In the genomic region with DNA sequence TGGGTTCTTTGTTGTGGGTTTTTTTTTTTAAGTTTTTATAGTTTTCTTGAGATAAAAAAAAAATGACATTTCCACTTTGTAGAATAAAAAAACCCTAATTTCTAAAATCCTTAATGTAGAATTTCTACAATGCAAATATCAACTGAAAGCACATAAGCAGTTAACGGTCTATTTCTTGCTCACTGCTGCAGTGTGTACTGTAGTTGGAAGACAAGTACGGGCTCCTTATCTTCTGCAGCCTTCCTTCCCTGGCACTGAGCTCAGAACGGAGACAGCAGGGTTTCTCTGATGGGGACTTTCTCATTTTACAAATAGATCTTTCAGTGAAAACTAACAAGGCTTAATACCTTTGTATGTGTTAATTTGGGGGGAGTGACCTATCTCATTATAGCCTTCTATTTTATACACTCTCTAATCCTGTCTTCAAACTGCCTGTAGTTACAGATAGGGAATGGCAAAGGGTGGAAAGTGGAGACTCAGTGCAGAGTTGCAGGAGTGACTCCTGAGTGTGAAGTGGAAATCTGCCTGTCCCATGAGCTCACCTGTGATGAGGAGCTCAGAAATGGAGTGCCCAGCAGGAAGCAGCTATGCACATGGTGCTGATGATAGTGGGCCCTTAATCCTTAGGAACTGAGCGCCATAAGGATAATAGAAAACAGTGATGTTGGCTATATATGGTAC, we compare ENCODE assay signal across 16 mouse cellular contexts. TPM values are rescaled to one million over a fixed set of nuclear protein-coding genes. Genes with fewer than 3 reads are reported as not detected.
DNase-seq lines count a peak whose midpoint lies in the region; ATAC-seq and TF ChIP-seq lines count a peak whose summit lies in the region.
"Had no signal": no experiment of that assay in that cellular context is flagged by ENCODE, and none has a peak within 500 bp of the region (broad histone marks: within the 10 kb centered on the region; RNA-seq: fewer than 3 reads in every experiment).

No protein-coding gene starts in this region.

- peaks cover 23% of the 10 kb centered on the region for H3K36me3 ChIP-seq in megakaryocyte, embryonic 14.5 days (replicated peaks; ENCODE audit: low read length)
- H3K36me3 ChIP-seq in liver, embryonic 14.5 days (replicated peaks; ENCODE audit: control insufficient read depth, insufficient read depth, low read depth): no peaks in the 10 kb centered on the region

- H3K4me2 ChIP-seq in liver, embryonic 14.5 days (ENCODE audit: low read depth): no peak overlapping the region
- H3K4me2 ChIP-seq: embryonic facial prominence, embryonic 12.5 days; forebrain, embryonic 15.5 days; heart, embryonic 12.5 days; hindbrain, embryonic 15.5 days had no signal

- 35% methylated on average over 4 of the region's 4 CpGs for whole genome bisulfite sequencing in liver, embryonic 14.5 days (ENCODE audit: insufficient replicate concordance)

- TF ChIP-seq CTCF in liver, embryonic 14.5 days (IDR thresholded peaks at IDR 0.05; ENCODE audit: low read depth): no peak

- H3K27ac ChIP-seq in liver, embryonic 14.5 days: no peak overlapping the region
- H3K27ac ChIP-seq: embryonic facial prominence, embryonic 12.5 days; forebrain, embryonic 15.5 days; hindbrain, embryonic 15.5 days had no signal

- no peak for DNase-seq in liver, embryonic 14.5 days (ENCODE audit: low read depth in 3 of 3, low spot score in 3 of 3)
- no peak for DNase-seq in urinary bladder, adult 18-20 months (ENCODE audit: low spot score in 2 of 2)
- DNase-seq in MN1 (ENCODE audit: low spot score): no peak
- DNase-seq in heart, postnatal 36 days: no peak
- DNase-seq: adrenal gland, adult 8-10 months; adrenal gland, postnatal 36 days; cerebellum, adult 2 months; cerebellum, postnatal 10 days; gastrocnemius, postnatal 10 days had no signal

- peaks cover 2% of the 10 kb centered on the region; the same call in 1 of the 2 replicates for H3K9me3 ChIP-seq in megakaryocyte, embryonic 14.5 days
- H3K9me3 ChIP-seq in liver, embryonic 14.5 days (ENCODE audit: control insufficient read depth, low read length): no peaks in the 10 kb centered on the region
- H3K9me3 ChIP-seq: embryonic facial prominence, embryonic 12.5 days; forebrain, embryonic 15.5 days; hindbrain, embryonic 15.5 days had no signal

- intact Hi-C loops in heart, postnatal 36 days (cut with DNase I): no loop called here

- H3K4me3 ChIP-seq in megakaryocyte, embryonic 14.5 days (replicated peaks): peak overlapping the region; percentile 86
- H3K4me3 ChIP-seq in liver, embryonic 14.5 days (ENCODE audit: insufficient read depth in 1 of 2, low read depth in 2 of 2, low read length in 2 of 2): no peak overlapping the region
- H3K4me3 ChIP-seq: embryonic facial prominence, embryonic 12.5 days; forebrain, embryonic 15.5 days; heart, embryonic 12.5 days; hindbrain, embryonic 15.5 days had no signal

- TF ChIP-seq EP300 in liver, embryonic 14.5 days (IDR thresholded peaks at IDR 0.05; ENCODE audit: low read depth): peak; percentile 36; the same call in 1 of the 2 replicates

- ATAC-seq in megakaryocyte, adult 5-6 weeks (ENCODE audit: poor library complexity, severe bottlenecking): no peak
- ATAC-seq in liver, embryonic 14.5 days (ENCODE audit: insufficient read depth): peak; percentile 50; the same call in 1 of the 2 replicates
- peak; percentile 81 for ATAC-seq in megakaryocyte progenitor cell, adult 5-6 weeks (replicated peaks; ENCODE audit: poor library complexity)
- ATAC-seq: forebrain, embryonic 15.5 days had no signal

- H3K27me3 ChIP-seq in megakaryocyte, embryonic 14.5 days (replicated peaks): no peaks in the 10 kb centered on the region
- no peaks in the 10 kb centered on the region for H3K27me3 ChIP-seq in liver, embryonic 14.5 days (ENCODE audit: control insufficient read depth, insufficient read depth, low read length)
- H3K27me3 ChIP-seq: embryonic facial prominence, embryonic 12.5 days; forebrain, embryonic 15.5 days; heart, embryonic 12.5 days; hindbrain, embryonic 15.5 days had no signal

- peaks cover 50% of the 10 kb centered on the region for H3K4me1 ChIP-seq in megakaryocyte, embryonic 14.5 days
- H3K4me1 ChIP-seq in liver, embryonic 14.5 days (replicated peaks; ENCODE audit: control insufficient read depth in 2 of 2, insufficient read depth in 2 of 2, low read length in 1 of 2): peaks cover 0 to 2% of the 10 kb centered on the region in 2 experiments; a peak in 2 of 4 replicates
- H3K4me1 ChIP-seq: forebrain, embryonic 15.5 days; hindbrain, embryonic 15.5 days had no signal

- no peak overlapping the region for H3K9ac ChIP-seq in liver, embryonic 14.5 days (replicated peaks)
- H3K9ac ChIP-seq: embryonic facial prominence, embryonic 12.5 days; forebrain, embryonic 15.5 days; heart, embryonic 12.5 days; hindbrain, embryonic 15.5 days had no signal

RNA-seq across cellular contexts. Expression of a gene that starts 9.7 kb away (rescaled TPM):
- 2.7 and 5.7 TPM in 2 replicates for polyA plus RNA-seq in megakaryocyte, embryonic 14.5 days (2012; ENCODE audit: insufficient read depth, low replicate concordance)
- 28.1 and 31.5 TPM in 2 replicates for total RNA-seq in megakaryocyte, adult 5-6 weeks (2015)
- total RNA-seq in megakaryocyte, adult 5-6 weeks (2017): 62.1 and 68.1 TPM in 2 replicates
- polyA plus RNA-seq in liver, embryonic 14.5 days (2012; rRNA removed): 6.6 and 7.7 TPM in 2 replicates
- 7.5 and 8.0 TPM in 2 replicates for polyA plus RNA-seq in liver, embryonic 14.5 days (2014; fragmentation: Nextera tagmentation; extraction: Ambion mirVana)
- total RNA-seq in megakaryocyte progenitor cell, adult 5-6 weeks (2015): 33.1 and 42.9 TPM in 2 replicates
- total RNA-seq in megakaryocyte progenitor cell, adult 5-6 weeks (2017): 53.3 and 62.2 TPM in 2 replicates
- total RNA-seq in heart, postnatal 36 days (2021): 10 to 100 TPM; 24.4 to 27.3 TPM
